Mouse (Mus musculus) skeletal muscle tissue, adult 2 months (tissue): ENCODE results near the gene Gab2.

Source experiments
- DNase-seq: peaks from one replicate; pipeline ENCODE4 v3.0.0-alpha.2; 2012; ENCODE audit warnings: low read depth, low spot score

Gene Gab2

GRCm38 (mm10) chr7:97344655-97345054 lies 263.3 kb downstream of the Gab2 start:
- DNase-seq, result no peak

- peak; percentile 58 for DNase-seq
These were observed 264.0 kb downstream of the Gab2 start for GRCm38 (mm10) chr7:97345229-97345871.

DNA sequence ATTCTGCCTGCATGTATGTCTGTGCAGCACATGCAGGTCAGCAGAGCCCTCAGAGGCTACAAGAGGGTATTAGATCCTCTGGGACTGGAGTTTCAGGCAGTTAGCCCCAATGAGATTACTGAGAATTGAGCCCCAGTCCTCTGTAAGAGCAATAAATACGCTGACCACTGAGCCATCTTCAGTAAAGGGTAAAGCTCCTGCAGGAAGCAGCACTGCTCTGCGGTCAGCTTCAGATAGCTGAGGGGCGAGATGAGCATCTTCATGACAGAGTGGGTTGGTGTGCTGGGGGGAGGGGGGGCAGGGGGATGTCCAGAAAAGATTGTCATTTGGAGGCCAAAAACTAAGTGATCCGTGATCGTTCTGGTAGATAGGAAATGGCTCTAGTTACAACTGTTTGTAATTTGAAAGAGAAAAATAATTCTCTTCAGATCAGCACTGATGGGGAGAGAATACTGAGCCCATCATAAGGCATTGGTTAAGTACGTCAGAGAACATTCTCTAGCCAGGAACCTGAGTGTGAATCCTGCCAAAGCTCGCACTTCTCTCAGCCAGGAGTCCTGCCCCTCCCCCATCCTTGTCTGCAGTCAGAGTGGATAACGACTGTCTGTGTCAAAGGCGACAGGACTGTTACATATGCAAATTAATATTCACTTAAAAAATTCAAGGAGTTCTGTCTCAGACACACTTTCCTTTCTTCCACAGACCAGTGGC lies 264.9 kb downstream of the Gab2 start:
- no peak for DNase-seq

GRCm38 (mm10) chr7:97346822-97347166 lies 265.4 kb downstream of the Gab2 start:
- no peak for DNase-seq

GRCm38 (mm10) chr7:97347464-97347863 lies 266.1 kb downstream of the Gab2 start:
- DNase-seq, result no peak

- no peak for DNase-seq
These were observed 266.9 kb downstream of the Gab2 start for GRCm38 (mm10) chr7:97348318-97348717.

DNA sequence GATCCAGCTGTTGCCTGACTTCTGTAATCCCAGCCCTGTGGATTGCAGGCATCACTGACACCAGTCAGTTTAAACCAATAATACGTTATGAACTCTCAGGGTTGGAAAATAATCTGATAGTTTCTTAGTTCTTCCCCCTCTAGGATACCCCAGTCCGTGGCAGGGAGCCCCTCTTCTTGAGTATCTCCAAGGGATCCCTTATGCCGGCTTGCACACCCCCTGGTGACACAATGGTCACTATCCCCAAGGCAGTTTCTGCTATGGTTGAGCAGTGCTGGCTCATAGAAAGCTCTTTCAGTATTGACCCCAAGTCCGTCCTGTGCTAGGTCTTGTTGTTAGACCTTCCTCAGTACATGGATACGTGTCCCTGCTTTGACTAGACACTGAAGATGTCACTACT lies 267.4 kb downstream of the Gab2 start:
- no peak for DNase-seq

DNA sequence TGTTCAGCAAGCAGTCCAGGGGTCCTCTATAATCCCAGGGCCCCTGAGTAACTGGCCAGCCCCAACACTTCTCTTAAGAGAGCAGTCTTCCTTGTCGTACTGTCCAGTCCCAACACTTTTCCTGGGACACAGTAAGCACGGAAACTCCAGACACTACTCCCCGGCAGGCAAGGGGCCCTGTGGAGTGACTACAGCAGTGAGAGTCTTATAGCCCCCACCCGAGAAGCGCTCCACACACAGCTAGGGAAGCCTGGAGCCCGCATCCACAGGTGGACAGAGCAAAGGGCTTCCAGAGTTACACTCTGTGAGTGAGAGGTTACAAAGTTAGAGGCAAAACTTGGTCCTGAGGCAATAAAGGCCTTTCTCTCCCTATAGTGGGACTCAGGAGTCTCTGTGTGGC lies 268.1 kb downstream of the Gab2 start:
- DNase-seq, result no peak

- no peak for DNase-seq
These were observed 269.5 kb downstream of the Gab2 start for GRCm38 (mm10) chr7:97350891-97351290.

GRCm38 (mm10) chr7:97351792-97352513 lies 270.6 kb downstream of the Gab2 start:
- no peak for DNase-seq

- no peak for DNase-seq
These were observed 272.0 kb downstream of the Gab2 start for GRCm38 (mm10) chr7:97353356-97353755.

DNA sequence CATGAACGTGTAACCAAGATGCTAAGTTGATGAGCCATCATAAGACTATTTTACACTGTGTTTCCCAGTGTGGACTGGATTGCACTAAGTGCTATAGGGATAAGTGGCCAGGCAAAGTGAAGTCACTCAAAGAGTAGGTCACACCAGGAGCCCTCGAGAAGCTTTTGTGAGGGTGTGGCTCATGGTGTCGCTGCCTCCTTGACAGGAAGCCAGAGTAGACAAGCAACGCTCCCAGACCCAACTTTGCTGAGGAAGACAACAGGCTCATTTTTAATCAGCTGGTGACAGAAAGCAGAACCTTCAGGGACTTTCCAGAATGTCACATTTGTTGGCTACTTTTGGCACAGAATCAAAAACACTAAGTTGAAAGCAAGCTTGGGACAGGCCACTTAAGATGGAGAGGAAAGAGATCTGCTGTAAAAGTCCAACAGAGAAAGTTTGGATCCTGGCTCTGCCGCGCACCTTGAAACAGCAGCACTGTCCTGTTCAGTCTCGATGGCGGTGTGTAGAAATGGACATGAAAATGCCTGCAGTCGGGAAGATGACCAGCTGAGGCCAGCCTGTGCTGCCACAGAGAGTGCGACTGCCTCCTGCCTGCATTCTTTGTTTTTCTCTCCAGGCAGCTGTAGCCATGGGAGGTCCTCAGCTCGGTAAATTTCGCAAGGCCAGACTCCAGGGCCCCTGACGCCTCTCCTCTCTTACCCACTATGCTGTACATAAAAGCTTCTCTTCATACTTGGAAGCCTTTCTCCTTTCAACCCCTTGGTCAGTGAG lies 273.9 kb downstream of the Gab2 start:
- no peak for DNase-seq

DNA sequence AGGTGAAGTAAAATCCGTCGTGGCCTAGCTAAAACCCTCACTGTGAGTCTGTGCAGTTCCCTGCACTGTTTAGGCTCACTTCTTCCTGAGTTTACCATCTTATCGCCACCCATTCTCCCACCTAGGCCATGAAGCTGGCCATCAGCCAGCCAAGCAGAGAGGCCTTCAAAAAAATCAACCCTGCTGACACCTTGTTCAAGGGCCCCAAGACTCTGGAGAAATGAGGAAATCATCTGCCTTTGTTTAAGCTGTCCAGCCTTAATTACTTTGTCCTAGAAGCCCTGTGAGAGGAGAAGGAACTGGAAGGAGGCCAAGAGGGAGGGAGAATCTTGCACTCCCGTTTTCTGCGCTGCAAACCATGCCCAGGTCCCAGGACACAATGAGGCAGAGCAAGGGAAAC lies 274.9 kb downstream of the Gab2 start:
- DNase-seq, result no peak

DNA sequence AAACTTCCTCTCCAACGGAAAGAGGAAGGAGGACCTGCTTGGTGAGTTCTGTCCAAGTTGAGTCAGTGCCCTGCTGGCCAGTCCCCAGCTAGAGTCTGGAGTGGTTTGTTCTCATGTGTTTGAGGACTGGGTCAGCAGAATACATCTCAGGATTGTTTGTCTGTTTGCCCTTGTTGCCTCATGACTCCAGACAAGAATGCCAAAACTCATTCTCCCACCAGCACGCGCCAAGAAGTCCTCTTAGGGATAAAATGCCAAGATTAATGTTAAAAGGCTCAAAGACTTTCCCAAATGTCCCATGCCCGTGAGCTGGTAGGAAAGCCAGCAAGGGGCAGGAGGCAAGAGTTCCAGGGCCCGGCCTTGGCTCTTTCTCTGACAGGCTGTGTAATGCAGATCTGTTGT lies 275.5 kb downstream of the Gab2 start:
- DNase-seq, result peak; percentile 77

GRCm38 (mm10) chr7:97357840-97358239 lies 276.5 kb downstream of the Gab2 start:
- DNase-seq, result no peak

DNA sequence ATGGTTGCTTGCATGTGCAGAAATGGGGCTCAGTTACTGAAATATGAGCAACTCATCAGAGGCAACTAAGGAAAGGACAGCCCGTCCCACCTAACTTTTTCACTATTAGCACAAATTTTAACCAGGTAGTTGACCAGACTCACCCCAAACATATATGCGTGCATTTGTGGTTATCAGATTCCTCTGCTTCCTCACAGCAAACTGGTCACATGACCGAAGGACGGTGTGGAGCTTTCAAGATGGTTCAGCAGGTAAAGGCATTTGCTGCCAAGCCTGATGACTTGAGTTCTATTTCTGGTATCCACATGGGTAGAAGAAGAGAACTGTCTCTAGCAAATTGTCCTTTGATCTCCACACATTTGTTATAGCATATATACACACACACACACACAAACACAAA lies 277.0 kb downstream of the Gab2 start:
- DNase-seq, result no peak
